ENCODE assay signal across 13 mouse cellular contexts in genomic region chr11:60058441-60058840, GRCm38 (mm10). TPM values are rescaled to one million over a fixed set of nuclear protein-coding genes. Genes with fewer than 3 reads are reported as not detected.
"Had no signal": no experiment of that assay in that cellular context is flagged by ENCODE, and none has a peak within 500 bp of the region (broad histone marks: within the 10 kb centered on the region; RNA-seq: fewer than 3 reads in every experiment).

No protein-coding gene starts in this region.

- H3K4me1 ChIP-seq: limb, embryonic 15.5 days; neural tube, embryonic 12.5 days had no signal

- H3K27ac ChIP-seq: left cerebral cortex, adult 2 months; limb, embryonic 15.5 days; liver, embryonic 12.5 days; neural tube, embryonic 12.5 days; stomach, postnatal 0 days had no signal

- H3K4me2 ChIP-seq: limb, embryonic 15.5 days; liver, embryonic 12.5 days; lung, embryonic 14.5 days; neural tube, embryonic 12.5 days had no signal

- DNase-seq: kidney, postnatal 25 days; lung, embryonic 14.5 days; lung, postnatal 10 days; lung, postnatal 4 days; midbrain, embryonic 14.5 days; thymus, postnatal 4 days had no signal

- H3K27me3 ChIP-seq: limb, embryonic 15.5 days; neural tube, embryonic 12.5 days had no signal

- H3K9ac ChIP-seq: limb, embryonic 15.5 days; liver, embryonic 12.5 days; lung, embryonic 14.5 days; neural tube, embryonic 12.5 days had no signal

- H3K9me3 ChIP-seq: limb, embryonic 15.5 days; liver, embryonic 12.5 days; neural tube, embryonic 12.5 days had no signal

- ATAC-seq: liver, embryonic 12.5 days had no signal

- H3K4me3 ChIP-seq: left cerebral cortex, adult 2 months; limb, embryonic 15.5 days; liver, embryonic 12.5 days; myocyte; neural tube, embryonic 12.5 days had no signal

- H3K36me3 ChIP-seq: limb, embryonic 15.5 days; liver, embryonic 12.5 days; neural tube, embryonic 12.5 days had no signal

RNA-seq across cellular contexts. Expression of gene Pemt, which starts 12.2 kb away (rescaled TPM):
- total RNA-seq: neutrophil, adult 5-6 weeks had no signal
